Mouse (Mus musculus) lung, postnatal 0 days (tissue): ENCODE results near the gene Spata2. TPM values are rescaled to one million over a fixed set of nuclear protein-coding genes. Genes with fewer than 3 reads are reported as not detected.

ENCODE experiments used
- ATAC-seq: fragments of 200-750 bp; cut with Nextera tagmentation; 2 replicates; pipeline ENCODE4 v1.8.0; 2017; ENCODE audit warnings: moderate library complexity
- DNase-seq: peaks from one replicate; pipeline ENCODE4 v3.0.0-alpha.2; 2016; ENCODE audit warnings: low spot score
- H3K27ac ChIP-seq: fragments of 300-500 bp; sonication (generic); 2 replicates; pipeline ENCODE4 v1.5.1; 2014; ENCODE audit warnings: antibody characterized with exemption, mild to moderate bottlenecking, low read length, mixed read lengths
- H3K27me3 ChIP-seq: fragments of 300-500 bp; sonication (generic); replicated peaks from 2 replicates; pipeline ENCODE4 v1.6.1; 2014; ENCODE audit warnings: low read length, mixed read lengths; ENCODE audit not compliant: insufficient read depth
- H3K36me3 ChIP-seq: fragments of 300-500 bp; sonication (generic); 2 replicates; pipeline ENCODE4 v1.6.1; 2014; ENCODE audit warnings: low read length, mixed read lengths; ENCODE audit not compliant: insufficient read depth
- H3K4me1 ChIP-seq: fragments of 300-500 bp; sonication (generic); 2 replicates; pipeline ENCODE4 v1.6.1; 2014; ENCODE audit warnings: antibody characterized with exemption, low read depth, low read length, mixed read lengths; ENCODE audit not compliant: insufficient read depth
- H3K4me2 ChIP-seq: fragments of 300-500 bp; sonication (generic); replicated peaks from 2 replicates; pipeline ENCODE4 v1.6.1; 2014; ENCODE audit warnings: low read depth, mild to moderate bottlenecking, low read length, moderate library complexity, mixed read lengths
- H3K4me3 ChIP-seq: fragments of 300-500 bp; sonication (generic); 2 replicates; pipeline ENCODE4 v1.5.1; 2014; ENCODE audit warnings: low read depth, low read length
- H3K9ac ChIP-seq: fragments of 300-500 bp; sonication (generic); replicated peaks from 2 replicates; pipeline ENCODE4 v1.6.1; 2014; ENCODE audit warnings: low read depth, mild to moderate bottlenecking
- H3K9me3 ChIP-seq: fragments of 300-500 bp; sonication (generic); 2 replicates; pipeline ENCODE4 v1.6.1; 2016; ENCODE audit warnings: low read length, mixed read lengths
- CTCF ChIP-seq: IDR thresholded peaks from 2 replicates; pipeline ENCODE4 v1.5.1; 2016; ENCODE audit warnings: antibody characterized with exemption, mild to moderate bottlenecking
- EP300 ChIP-seq: IDR thresholded peaks from 2 replicates; pipeline ENCODE4 v1.6.1; 2016; ENCODE audit warnings: antibody characterized with exemption, mild to moderate bottlenecking, control low read depth
- WGBS: fragments of 180-500 bp; shearing (Covaris S2); extraction: QIAGEN DNeasy Blood & Tissue Kit; methylation state at CpG from one replicate; pipeline ENCODE4 v1.1.7; 2014; 5-methylcytosine and 5-hydroxymethylcytosine counted together
- polyA plus RNA-seq: library from polyadenylated mRNA; unstranded; fragments of >200 nt; fragmentation: Nextera tagmentation; extraction: Ambion mirVana; gene quantifications from 2 replicates; pipeline ENCODE4 v1.2.1, GENCODE M21; 2015

Spata2 gene
- polyA plus RNA-seq, 1 experiment from 2014 or later = 8.9 TPM

DNA sequence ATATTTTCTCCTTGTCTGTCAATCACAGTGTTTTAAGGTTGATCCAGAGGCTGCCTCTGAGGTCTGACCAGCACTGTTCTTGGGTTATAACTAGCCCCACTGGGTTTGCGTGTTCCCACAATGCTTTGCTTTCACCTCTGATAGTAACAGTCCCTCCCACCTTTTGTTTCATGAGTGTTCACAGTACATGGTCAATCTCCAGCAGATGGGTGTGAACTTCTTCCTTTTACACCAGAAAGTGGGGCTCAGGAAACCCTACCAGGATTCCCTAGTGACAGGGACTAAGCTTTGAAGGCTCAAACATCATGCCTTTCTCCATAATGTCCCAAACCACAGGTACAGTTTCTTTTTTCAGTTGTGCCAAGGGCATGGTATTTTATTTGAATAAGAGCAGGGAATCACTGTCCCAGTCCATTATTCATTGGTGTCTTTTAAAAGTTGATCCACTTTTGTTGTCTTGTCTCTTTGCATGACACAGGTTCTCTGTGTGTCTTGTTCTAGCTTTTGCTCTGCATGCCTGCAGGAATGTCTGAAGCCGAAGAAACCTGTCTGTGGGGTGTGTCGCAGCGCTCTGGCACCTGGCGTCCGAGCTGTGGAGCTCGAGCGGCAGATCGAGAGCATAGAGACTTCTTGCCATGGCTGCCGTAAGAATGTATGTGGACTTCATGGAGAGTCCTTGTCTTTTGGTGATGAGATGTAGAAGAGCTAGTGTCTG, 14.0 kb upstream of the Spata2 start:
- DNase-seq (no peak), ATAC-seq (no peak)
- WGBS = 69% methylated on average over 10 of the region's 10 CpGs
- Histone ChIP-seq H3K9ac (no peak overlapping the region), H3K4me2 (peak overlapping the region; percentile 38), H3K27me3 (no peaks in the 10 kb centered on the region), H3K4me1 (peaks cover 19% of the 10 kb centered on the region; the same call in 1 of the 2 replicates), H3K36me3 (0 out of 2 replicates have a peak, but pooled peaks cover 3% of the 10 kb centered on the region), H3K27ac (peak overlapping the region; percentile 68), H3K4me3 (no peak overlapping the region), H3K9me3 (no peaks in the 10 kb centered on the region)
- TF ChIP-seq CTCF = no peak
- no peak for TF ChIP-seq EP300

DNA sequence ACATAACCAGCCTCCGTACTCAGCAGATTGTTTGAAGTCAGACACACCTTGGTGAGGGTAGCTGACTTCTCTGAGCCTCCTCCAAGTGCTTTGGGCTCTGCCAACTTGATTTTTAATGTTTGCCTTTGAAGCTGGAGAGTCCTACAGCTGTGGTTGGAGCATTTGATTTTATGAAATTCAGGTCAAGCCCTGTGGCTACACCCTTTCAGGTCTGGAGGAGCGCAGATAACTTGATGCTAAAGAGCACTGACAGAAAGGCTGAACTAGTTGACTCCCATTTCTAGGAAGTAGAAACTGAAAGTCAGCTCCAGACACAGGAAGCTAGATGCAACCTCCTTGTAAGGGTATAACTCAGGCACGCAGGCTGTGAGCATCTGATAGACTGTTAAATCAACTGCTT, 12.4 kb upstream of the Spata2 start:
- peak overlapping the region; percentile 83 for H3K4me2 ChIP-seq
- peak; percentile 92 for DNase-seq

DNA sequence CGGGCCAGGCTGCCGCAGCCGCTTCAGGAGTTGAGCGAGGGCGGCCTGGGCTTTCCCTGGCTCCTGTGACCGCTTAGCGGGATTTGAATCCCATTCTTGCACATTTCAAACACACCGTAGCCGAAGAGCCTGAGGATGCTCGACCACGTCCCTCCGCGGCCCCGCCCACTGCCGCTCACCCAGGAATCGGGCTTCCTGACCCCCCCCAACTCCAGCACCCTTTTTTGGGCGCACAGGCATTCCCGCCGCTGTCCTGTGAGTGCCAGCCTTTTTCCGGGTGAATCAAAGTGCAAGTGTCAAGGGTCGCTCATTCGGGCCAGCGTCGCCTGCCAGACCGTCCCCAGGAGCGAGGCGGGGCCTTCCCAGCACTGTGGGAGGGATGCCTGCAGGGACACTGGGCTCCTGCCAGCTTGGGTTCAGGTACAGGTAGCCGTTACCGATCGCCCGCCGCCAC, 11.2 kb upstream of the Spata2 start:
- no peaks in the 10 kb centered on the region for H3K9me3 ChIP-seq
- H3K4me3 ChIP-seq = peak overlapping the region; percentile 99
- peak; percentile 11 for ATAC-seq
- H3K27ac ChIP-seq = peak overlapping the region; percentile 95
- peaks cover 13% of the 10 kb centered on the region; the same call in 1 of the 2 replicates for H3K4me1 ChIP-seq
- H3K36me3 ChIP-seq = no peaks in the 10 kb centered on the region
- peak overlapping the region; percentile 83 for H3K4me2 ChIP-seq
- H3K9ac ChIP-seq = peak overlapping the region; percentile 91
- TF ChIP-seq EP300 = no peak
- peak; percentile 63 for DNase-seq
- H3K27me3 ChIP-seq = no peaks in the 10 kb centered on the region
- 2% methylated on average over 28 of the region's 32 CpGs for WGBS

More for the DNA sequence above, 12.4 kb upstream of the Spata2 start:
- Histone ChIP-seq H3K36me3 (no peaks in the 10 kb centered on the region), H3K27ac (peak overlapping the region; percentile 95), H3K9ac (no peak overlapping the region), H3K4me3 (peak overlapping the region; percentile 3; the same call in 1 of the 2 replicates), H3K9me3 (no peaks in the 10 kb centered on the region), H3K4me1 (peaks cover 14% of the 10 kb centered on the region; the same call in 1 of the 2 replicates), H3K27me3 (no peaks in the 10 kb centered on the region)
- ATAC-seq = peak; percentile 84
- 35% methylated on average over 3 of the region's 3 CpGs for WGBS
- TF ChIP-seq EP300 (peak; percentile 50; the same call in 1 of the 2 replicates), CTCF (no peak)

DNA sequence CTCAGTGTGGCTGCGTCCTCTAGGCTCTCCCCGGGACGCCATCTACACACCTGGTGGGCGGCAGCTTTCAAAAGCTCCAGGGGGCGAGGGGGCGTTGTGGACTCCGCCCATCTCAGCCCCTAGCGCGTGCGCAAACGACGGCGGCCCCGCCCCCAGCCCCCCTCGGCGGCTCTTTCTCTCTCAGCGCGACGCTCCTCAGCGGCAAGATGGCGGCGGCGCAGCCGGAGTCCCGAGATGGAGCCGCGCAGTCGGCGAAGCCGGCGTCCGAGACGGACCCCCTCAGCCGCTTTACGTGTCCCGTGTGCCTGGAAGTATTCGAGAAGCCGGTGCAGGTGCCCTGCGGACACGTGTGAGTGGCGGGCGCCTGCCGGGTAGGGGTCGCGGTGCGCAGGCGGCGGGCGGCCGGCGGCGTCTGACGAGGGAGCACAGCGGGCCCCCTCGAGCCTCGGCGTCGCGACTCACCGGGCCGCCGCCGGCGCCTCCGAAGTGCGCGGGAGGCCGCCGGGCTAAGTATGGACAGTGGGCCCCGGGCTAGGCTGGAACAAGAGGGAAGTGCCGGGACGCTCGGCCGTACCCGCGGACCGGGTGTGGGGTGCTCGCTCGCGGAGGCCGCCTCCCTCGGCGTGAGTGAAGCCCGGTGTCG, 10.7 kb upstream of the Spata2 start:
- H3K4me3 ChIP-seq = peak overlapping the region; percentile 99

DNA sequence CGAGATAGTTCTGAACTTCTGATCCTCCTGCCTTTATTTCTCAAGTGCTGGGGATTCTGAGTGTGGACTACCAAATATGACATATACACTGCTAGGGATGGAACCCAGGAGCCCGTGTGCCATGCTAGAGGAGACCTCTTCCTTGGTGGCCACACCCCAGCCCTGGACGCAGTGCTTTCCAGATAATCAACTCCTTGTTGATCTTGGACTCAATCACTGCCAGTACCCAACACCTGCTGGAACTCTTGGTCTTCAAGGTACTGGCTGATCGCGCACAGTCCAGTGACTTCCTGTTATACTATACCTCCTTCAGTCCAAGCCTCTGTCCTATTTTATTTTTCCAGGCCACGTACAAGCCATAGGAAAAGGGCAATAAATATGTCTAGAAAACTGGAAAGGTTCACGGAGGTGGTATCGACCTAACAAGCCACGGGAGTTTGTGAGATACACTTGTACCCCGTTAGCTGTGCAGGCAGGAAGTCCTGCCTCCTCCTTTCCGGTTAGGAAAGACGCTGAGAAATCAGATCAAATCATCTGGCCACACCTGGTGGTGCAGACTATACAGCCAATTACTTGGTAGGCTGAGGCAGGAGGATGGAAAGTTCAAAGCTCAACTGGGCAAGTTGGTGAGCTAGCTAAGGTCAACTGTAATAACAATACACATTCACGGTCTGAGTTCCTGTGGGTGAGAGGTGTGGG, 10.0 kb upstream of the Spata2 start:
- DNase-seq (no peak), ATAC-seq (peak; percentile 3)
- Histone ChIP-seq H3K9ac (no peak overlapping the region), H3K27me3 (no peaks in the 10 kb centered on the region), H3K9me3 (no peaks in the 10 kb centered on the region), H3K36me3 (no peaks in the 10 kb centered on the region), H3K27ac (peak overlapping the region; percentile 95), H3K4me2 (peak overlapping the region; percentile 83), H3K4me3 (peak overlapping the region; percentile 99), H3K4me1 (peaks cover 13% of the 10 kb centered on the region; the same call in 1 of the 2 replicates)
- no peak for TF ChIP-seq CTCF
- peak; percentile 25; the same call in 1 of the 2 replicates for TF ChIP-seq EP300
- WGBS = 33% methylated on average over 13 of the region's 13 CpGs

More for the DNA sequence above, 10.7 kb upstream of the Spata2 start:
- Histone ChIP-seq H3K27ac (peak overlapping the region; percentile 95), H3K9ac (peak overlapping the region; percentile 91), H3K36me3 (no peaks in the 10 kb centered on the region), H3K4me1 (peaks cover 13% of the 10 kb centered on the region; the same call in 1 of the 2 replicates), H3K4me2 (peak overlapping the region; percentile 83), H3K9me3 (no peaks in the 10 kb centered on the region), H3K27me3 (no peaks in the 10 kb centered on the region)
- WGBS = 2% methylated on average over 63 of the region's 85 CpGs
- TF ChIP-seq CTCF = peak; percentile 32; the same call in 1 of the 2 replicates
- TF ChIP-seq EP300 = no peak
- ATAC-seq = peak; percentile 71
- DNase-seq = peak; percentile 91

DNA sequence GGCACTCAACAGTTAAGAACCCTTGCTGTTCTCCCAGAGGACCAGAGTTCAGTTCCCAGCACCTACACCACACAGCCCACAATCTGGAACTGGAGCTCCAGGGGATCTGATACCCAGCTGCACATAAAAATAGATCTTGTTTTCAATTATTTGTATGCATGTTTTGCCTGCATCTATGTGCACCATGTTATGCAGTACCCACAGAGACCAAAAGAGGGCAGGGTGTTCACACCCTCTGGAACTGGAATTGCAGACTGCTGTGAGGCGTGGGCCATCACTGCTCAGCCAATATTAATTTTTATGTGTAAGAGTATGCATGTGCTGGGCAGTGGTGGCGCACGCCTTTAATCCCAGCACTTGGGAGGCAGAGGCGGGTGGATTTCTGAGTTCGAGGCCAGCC, 4.6 kb upstream of the Spata2 start:
- DNase-seq (peak; percentile 70), ATAC-seq (no peak)
- Histone ChIP-seq H3K4me1 (peaks cover 3% of the 10 kb centered on the region; the same call in 1 of the 2 replicates), H3K9ac (no peak overlapping the region), H3K4me3 (no peak overlapping the region), H3K36me3 (no peaks in the 10 kb centered on the region), H3K27ac (no peak overlapping the region), H3K4me2 (no peak overlapping the region), H3K27me3 (no peaks in the 10 kb centered on the region), H3K9me3 (no peaks in the 10 kb centered on the region)
- no peak for TF ChIP-seq EP300
- peak; percentile 83 for TF ChIP-seq CTCF
- WGBS = 71% methylated on average over 5 of the region's 5 CpGs
